Mouse (Mus musculus): Measurements from ENCODE around the gene Cdkal1.

- TF ChIP-seq CTCF (IDR thresholded peaks at IDR 0.05; ENCODE audit: low read depth): no peak
- no peak for TF ChIP-seq EP300 (IDR thresholded peaks at IDR 0.05; ENCODE audit: low read depth)
Observed at GRCm38 (mm10) chr13:29307420-29307819, 548.1 kb downstream of the Cdkal1 start.

Data from liver, postnatal 0 days (tissue).